Mouse (Mus musculus): ENCODE data around the gene Adipoq.

GRCm38 (mm10) chr16:23158292-23158691 lies 12.0 kb downstream of the Adipoq start:
- TF ChIP-seq CTCF (IDR thresholded peaks at IDR 0.05; ENCODE audit: low read depth) = no peak
- no peak for TF ChIP-seq EP300 (IDR thresholded peaks at IDR 0.05; ENCODE audit: low read depth)

Data from liver, embryonic 14.5 days (tissue).